25 mouse cellular contexts compared by ENCODE assay signal in genomic region chr7:80939808-80940207, GRCm38 (mm10). TPM values are rescaled to one million over a fixed set of nuclear protein-coding genes. Genes with fewer than 3 reads are reported as not detected.
"Had no signal": no experiment of that assay in that cellular context is flagged by ENCODE, and none has a peak within 500 bp of the region (broad histone marks: within the 10 kb centered on the region; RNA-seq: fewer than 3 reads in every experiment).

No protein-coding gene starts in this region.

- H3K4me3 ChIP-seq: gastrocnemius, adult 2 months; heart, embryonic 10.5 days; heart, embryonic 12.5 days; hindbrain, embryonic 10.5 days; hindbrain, embryonic 12.5 days; layer of hippocampus, adult 2 months; limb, embryonic 13.5 days; limb, embryonic 15.5 days had no signal

- H3K27ac ChIP-seq: gastrocnemius, adult 2 months; heart, embryonic 10.5 days; hindbrain, embryonic 10.5 days; hindbrain, embryonic 12.5 days; hindbrain, embryonic 14.5 days; layer of hippocampus, adult 2 months; limb, embryonic 13.5 days; limb, embryonic 15.5 days; liver, embryonic 14.5 days had no signal

- H3K27me3 ChIP-seq: heart, embryonic 12.5 days; hindbrain, embryonic 12.5 days; limb, embryonic 13.5 days; limb, embryonic 15.5 days had no signal

- H3K9me3 ChIP-seq: heart, embryonic 10.5 days; heart, embryonic 12.5 days; hindbrain, embryonic 10.5 days; hindbrain, embryonic 12.5 days; limb, embryonic 13.5 days; limb, embryonic 15.5 days had no signal

- H3K9ac ChIP-seq: heart, embryonic 12.5 days; hindbrain, embryonic 12.5 days; hindbrain, embryonic 14.5 days; limb, embryonic 13.5 days; limb, embryonic 15.5 days; liver, embryonic 14.5 days had no signal

- H3K4me1 ChIP-seq: hindbrain, embryonic 10.5 days; hindbrain, embryonic 12.5 days; limb, embryonic 15.5 days had no signal

- ATAC-seq: hindbrain, embryonic 16.5 days; inflammation-experienced regulatory T-cells, adult 6 months had no signal

- DNase-seq: gastrocnemius, adult 2 months; gastrocnemius, postnatal 10 days; gastrocnemius, postnatal 25 days; heart, adult 18-20 months; heart, postnatal 10 days; heart, postnatal 4 days; kidney, adult 11 months; kidney, adult 2 months; kidney, postnatal 10 days; kidney, postnatal 25 days; kidney, postnatal 4 days; left cerebral cortex, postnatal 4 days had no signal

- H3K4me2 ChIP-seq: heart, embryonic 12.5 days; hindbrain, embryonic 12.5 days; hindbrain, embryonic 14.5 days; limb, embryonic 13.5 days; limb, embryonic 15.5 days; liver, embryonic 11.5 days had no signal

RNA-seq across cellular contexts. Expression of gene Nmb, which starts 34.9 kb away (rescaled TPM):
- total RNA-seq: granulocyte monocyte progenitor cell, adult 5-6 weeks had no signal
